Mouse (Mus musculus) common myeloid progenitor, adult 5-6 weeks (primary cell): Measurements from ENCODE around the gene Slc25a14. TPM values are rescaled to one million over a fixed set of nuclear protein-coding genes. Genes with fewer than 3 reads are reported as not detected.
A peak's percentile ranks its signal among the peaks of the same experiment; 100 is the strongest.

ENCODE experiments used
- ATAC-seq: replicated peaks from 2 replicates; pipeline ENCODE4 v1.8.0; 2016; ENCODE audit warnings: low read depth, mild to moderate bottlenecking, moderate TSS enrichment, inconsistent platforms; ENCODE audit not compliant: poor library complexity, severe bottlenecking
- total RNA-seq: library from RNA; stranded (forward); fragments of 200-1000, 187-1606 nt; gene quantifications from 2 replicates; pipeline ENCODE4 v1.2.3, GENCODE M21; 2017

The Slc25a14 gene
- 8.6 and 9.0 TPM in 2 replicates for total RNA-seq

GRCm38 (mm10) chrX:48623379-48624053 is at the start of gene Slc25a14:
Slc25a14 (plus strand) TSS chrX:48623413.
- ATAC-seq = peak; percentile 97

- no peak for ATAC-seq
These were observed 39.9 kb upstream of the Slc25a14 start for GRCm38 (mm10) chrX:48583332-48583731.

GRCm38 (mm10) chrX:48593721-48594098 is 29.5 kb upstream of the Slc25a14 start:
- no peak for ATAC-seq

- peak; percentile 98 for ATAC-seq
These were observed 29.0 kb upstream of the Slc25a14 start, which contains the start of gene Zfp280c for GRCm38 (mm10) chrX:48594099-48594760. Zfp280c (minus strand) TSS chrX:48594504.

GRCm38 (mm10) chrX:48596053-48596452 is 27.2 kb upstream of the Slc25a14 start:
- no peak for ATAC-seq

GRCm38 (mm10) chrX:48596906-48597305 is 26.3 kb upstream of the Slc25a14 start:
- ATAC-seq = no peak

GRCm38 (mm10) chrX:48604872-48605271 is 18.3 kb upstream of the Slc25a14 start:
- no peak for ATAC-seq

GRCm38 (mm10) chrX:48623049-48623378 is 199 bp upstream of the Slc25a14 start:
- ATAC-seq = no peak

GRCm38 (mm10) chrX:48624054-48624420 is 824 bp downstream of the Slc25a14 start:
- ATAC-seq = no peak

GRCm38 (mm10) chrX:48637032-48637431 is 13.8 kb downstream of the Slc25a14 start:
- no peak for ATAC-seq

- no peak for ATAC-seq
These were observed 20.9 kb downstream of the Slc25a14 start for GRCm38 (mm10) chrX:48644122-48644521.

GRCm38 (mm10) chrX:48666807-48667206 is 43.6 kb downstream of the Slc25a14 start:
- ATAC-seq = no peak

GRCm38 (mm10) chrX:48669588-48669987 is 46.4 kb downstream of the Slc25a14 start:
- no peak for ATAC-seq

- ATAC-seq = peak; percentile 63; the same call in 1 of the 2 replicates
These were observed 48.5 kb downstream of the Slc25a14 start for GRCm38 (mm10) chrX:48671714-48672113.

GRCm38 (mm10) chrX:48674171-48674570 is 51.0 kb downstream of the Slc25a14 start, which contains the start of gene Gpr119:
Gpr119 (minus strand) TSS chrX:48674478.
- no peak for ATAC-seq

- peak; percentile 80 for ATAC-seq
These were observed 60.2 kb downstream of the Slc25a14 start for GRCm38 (mm10) chrX:48683451-48683850.

- ATAC-seq = no peak
These were observed 60.6 kb downstream of the Slc25a14 start for GRCm38 (mm10) chrX:48683857-48684256.

GRCm38 (mm10) chrX:48694460-48694859 is 71.2 kb downstream of the Slc25a14 start:
- ATAC-seq = peak; percentile 64

GRCm38 (mm10) chrX:48694864-48695371 is 71.7 kb downstream of the Slc25a14 start, which contains the start of gene Rbmx2:
Rbmx2 (plus strand) TSS chrX:48695004.
- peak; percentile 99 for ATAC-seq

GRCm38 (mm10) chrX:48709701-48710100 is 86.5 kb downstream of the Slc25a14 start:
- ATAC-seq = no peak
